Mouse (Mus musculus) kidney, adult 2 months (tissue): ENCODE measurements around the gene Cpt1a.

Source experiments
- CTCF ChIP-seq: fragments of 200-500 bp; conservative IDR thresholded peaks from 2 replicates; pipeline ENCODE4 v1.5.1; 2011; ENCODE audit warnings: low read depth, mild to moderate bottlenecking, control low read depth, low read length, moderate library complexity, mixed read lengths; ENCODE audit not compliant: insufficient read depth, insufficient read length
- POLR2A ChIP-seq: fragments of 200-500 bp; IDR thresholded peaks from one replicate; pipeline ENCODE4 v1.6.1; 2011; ENCODE audit warnings: low read depth, low read length, control low read depth

- TF ChIP-seq CTCF (no peak), POLR2A (no peak)
Measured at GRCm38 (mm10) chr19:3353415-3354111, 31.4 kb downstream of the Cpt1a start.
